Mouse (Mus musculus) stomach, postnatal 0 days (tissue): ENCODE measurements around the gene Gstp1.

ENCODE experiments used
- CTCF ChIP-seq: IDR thresholded peaks from 2 replicates; pipeline ENCODE4 v1.5.1; 2016; ENCODE audit warnings: antibody characterized with exemption, low read depth, mild to moderate bottlenecking, moderate library complexity
- EP300 ChIP-seq: optimal IDR thresholded peaks from 2 replicates; pipeline ENCODE3; 2016; ENCODE audit warnings: antibody characterized with exemption

GRCm38 (mm10) chr19:4052516-4053030, 14.8 kb upstream of the Gstp1 start:
- TF ChIP-seq EP300 (no peak), CTCF (no peak)
